Mouse (Mus musculus) kidney, embryonic 14.5 days (tissue): ENCODE data around the gene Tfap2e. TPM values are rescaled to one million over a fixed set of nuclear protein-coding genes. Genes with fewer than 3 reads are reported as not detected.

Experiments used
- ATAC-seq: fragments of 200-750 bp; cut with Nextera tagmentation; 2 replicates; pipeline ENCODE4 v1.8.0; 2017; ENCODE audit warnings: moderate number of reproducible peaks, mild to moderate bottlenecking, moderate TSS enrichment, moderate library complexity; ENCODE audit not compliant: low FRiP score, low TSS enrichment
- H3K27ac ChIP-seq: fragments of 300-500 bp; sonication (generic); 2 replicates; pipeline ENCODE4 v1.5.1; 2014; ENCODE audit warnings: low read depth, mild to moderate bottlenecking, low read length, moderate library complexity, mixed read lengths
- H3K27me3 ChIP-seq: fragments of 300-500 bp; sonication (generic); 2 replicates; pipeline ENCODE4 v1.6.1; 2014; ENCODE audit warnings: mild to moderate bottlenecking, low read length; ENCODE audit not compliant: control insufficient read depth, insufficient read depth
- H3K36me3 ChIP-seq: fragments of 300-500 bp; sonication (generic); 2 replicates; pipeline ENCODE4 v1.6.1; 2014; ENCODE audit warnings: low read length, mixed read lengths; ENCODE audit not compliant: control insufficient read depth, insufficient read depth
- H3K4me1 ChIP-seq: fragments of 300-500 bp; sonication (generic); 2 replicates; pipeline ENCODE4 v1.6.1; 2014; ENCODE audit warnings: low read length, mixed read lengths; ENCODE audit not compliant: control insufficient read depth, insufficient read depth
- H3K4me2 ChIP-seq: fragments of 300-500 bp; sonication (generic); replicated peaks from 2 replicates; pipeline ENCODE4 v1.6.1; 2014; ENCODE audit warnings: low read depth, mild to moderate bottlenecking, low read length
- H3K4me3 ChIP-seq: fragments of 300-500 bp; sonication (generic); 2 replicates; pipeline ENCODE4 v1.5.1; 2014; ENCODE audit warnings: mild to moderate bottlenecking, low read length
- H3K9ac ChIP-seq: fragments of 300-500 bp; sonication (generic); 2 replicates; pipeline ENCODE4 v1.6.1; 2014; ENCODE audit warnings: low read depth, mild to moderate bottlenecking, low read length, moderate library complexity
- H3K9me3 ChIP-seq: fragments of 300-500 bp; sonication (generic); 2 replicates; pipeline ENCODE4 v1.6.1; 2016; ENCODE audit warnings: low read length; ENCODE audit not compliant: control insufficient read depth
- WGBS: fragments of 180-500 bp; shearing (Covaris S2); extraction: QIAGEN DNeasy Blood & Tissue Kit; methylation state at CpG from one replicate; pipeline ENCODE4 v1.1.7; 2014; 5-methylcytosine and 5-hydroxymethylcytosine counted together
- polyA plus RNA-seq: library from polyadenylated mRNA; unstranded; fragments of >200 nt; fragmentation: Nextera tagmentation; extraction: Ambion mirVana; gene quantifications from 2 replicates; pipeline ENCODE4 v1.2.1, GENCODE M21; 2014

Tfap2e gene
- polyA plus RNA-seq, 1 experiment from 2014 or later = not detected

- Histone ChIP-seq H3K4me3 (no peak overlapping the region), H3K9me3 (no peaks in the 10 kb centered on the region), H3K27ac (no peak overlapping the region), H3K36me3 (peaks cover 60% of the 10 kb centered on the region), H3K27me3 (0 out of 2 replicates have a peak, but pooled peaks cover 5% of the 10 kb centered on the region), H3K4me2 (no peak overlapping the region), H3K9ac (no peak overlapping the region), H3K4me1 (no peaks in the 10 kb centered on the region)
- no peak for ATAC-seq
- WGBS = 84% methylated on average over 10 of the region's 10 CpGs
These were observed 10.3 kb upstream of the Tfap2e start for GRCm38 (mm10) chr4:126746194-126746840.

DNA sequence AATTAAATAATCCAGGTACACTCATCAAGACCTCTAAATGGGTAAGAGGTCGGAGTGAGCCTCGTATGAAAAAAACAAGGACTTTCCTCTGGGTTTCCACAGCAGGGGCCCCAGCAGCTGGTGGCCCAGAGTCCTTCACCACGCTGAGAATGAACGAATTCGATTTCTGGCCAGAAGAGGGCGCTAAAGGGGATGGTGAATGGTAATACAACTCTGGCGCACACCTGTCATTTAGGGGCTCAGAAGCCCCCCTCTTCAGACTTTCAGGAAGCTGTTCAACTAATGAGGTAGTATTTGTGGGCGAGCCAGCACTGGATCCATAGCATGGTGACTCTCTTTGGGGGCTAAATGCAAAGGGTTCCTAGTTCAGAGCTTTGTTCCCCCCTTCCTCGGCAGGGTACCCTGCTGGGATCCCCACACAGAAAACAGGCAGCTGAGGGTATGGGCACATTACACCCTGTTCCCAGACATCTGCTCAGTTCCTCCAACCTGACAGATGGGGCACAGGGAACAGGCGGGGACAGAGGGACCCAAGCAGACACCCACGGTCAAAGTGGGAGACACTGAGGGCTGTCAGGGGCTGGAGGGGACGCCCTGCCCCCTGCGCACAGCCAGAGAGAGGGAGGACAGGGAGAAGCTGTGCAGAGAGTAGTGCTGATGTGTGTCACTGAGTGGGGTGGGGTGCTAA, 9.6 kb upstream of the Tfap2e start:
- Histone ChIP-seq H3K36me3 (peaks cover 60% of the 10 kb centered on the region), H3K27me3 (0 out of 2 replicates have a peak, but pooled peaks cover 5% of the 10 kb centered on the region), H3K4me1 (no peaks in the 10 kb centered on the region), H3K9ac (no peak overlapping the region), H3K9me3 (no peaks in the 10 kb centered on the region), H3K4me3 (no peak overlapping the region), H3K4me2 (no peak overlapping the region), H3K27ac (no peak overlapping the region)
- no peak for ATAC-seq
- 44% methylated on average over 13 of the region's 13 CpGs for WGBS

GRCm38 (mm10) chr4:126744831-126745230, 8.8 kb upstream of the Tfap2e start:
- H3K9ac ChIP-seq = no peak overlapping the region
- 89% methylated on average over 14 of the region's 14 CpGs for WGBS
- H3K4me1 ChIP-seq = no peaks in the 10 kb centered on the region
- no peak for ATAC-seq
- peaks cover 54% of the 10 kb centered on the region for H3K36me3 ChIP-seq
- H3K27ac ChIP-seq = no peak overlapping the region
- H3K9me3 ChIP-seq = no peaks in the 10 kb centered on the region
- no peak overlapping the region for H3K4me2 ChIP-seq
- H3K4me3 ChIP-seq = no peak overlapping the region
- H3K27me3 ChIP-seq = 0 out of 2 replicates have a peak, but pooled peaks cover 5% of the 10 kb centered on the region

DNA sequence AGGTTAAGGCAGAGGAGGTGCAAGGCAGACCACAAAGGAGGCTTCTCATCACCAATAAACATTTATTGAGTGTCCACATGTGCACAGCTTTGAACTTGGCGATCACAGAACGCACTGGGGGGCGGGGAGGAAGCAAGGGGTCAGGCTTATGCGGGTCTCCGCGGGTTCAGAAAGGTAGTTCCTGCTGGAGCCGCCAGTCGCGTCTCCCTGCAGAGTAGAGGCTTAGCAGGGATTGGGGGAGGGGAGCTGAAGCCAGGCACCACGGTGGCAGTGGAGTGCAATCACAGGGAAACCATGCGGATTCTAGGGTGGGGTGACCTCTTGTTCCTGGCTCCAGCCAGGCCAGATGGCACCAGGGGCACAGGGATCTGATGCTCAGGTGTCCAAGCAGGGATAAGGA, 7.7 kb upstream of the Tfap2e start:
- no peak for ATAC-seq

DNA sequence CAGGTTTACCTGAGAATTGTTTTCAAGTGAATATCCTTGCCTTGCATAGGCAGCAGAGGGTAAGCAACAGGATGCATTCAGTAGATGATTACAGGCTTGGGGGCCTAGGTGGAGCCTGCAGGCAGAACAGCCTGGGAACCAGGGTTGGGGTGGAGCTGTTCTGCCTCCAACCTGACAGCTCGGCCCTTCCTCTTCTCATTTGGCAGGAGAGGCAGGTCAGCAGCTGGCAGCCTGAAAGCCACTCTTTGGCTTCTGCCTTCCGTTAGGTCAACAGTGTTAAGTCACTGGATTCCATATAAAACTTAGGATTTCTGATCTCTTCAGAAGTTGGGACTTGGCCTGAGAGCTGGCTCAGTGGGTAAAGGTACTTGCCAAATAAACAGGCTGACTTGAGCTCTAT, 6.9 kb upstream of the Tfap2e start:
- H3K9ac ChIP-seq = no peak overlapping the region
- no peaks in the 10 kb centered on the region for H3K9me3 ChIP-seq
- no peak overlapping the region for H3K4me2 ChIP-seq
- 47% methylated on average over 2 of the region's 2 CpGs for WGBS
- peaks cover 19% of the 10 kb centered on the region for H3K27me3 ChIP-seq
- H3K36me3 ChIP-seq = peaks cover 37% of the 10 kb centered on the region
- ATAC-seq = no peak
- no peak overlapping the region for H3K27ac ChIP-seq
- H3K4me1 ChIP-seq = no peaks in the 10 kb centered on the region
- no peak overlapping the region for H3K4me3 ChIP-seq

More for the DNA sequence above, 7.7 kb upstream of the Tfap2e start:
- no peaks in the 10 kb centered on the region for H3K4me1 ChIP-seq
- no peak overlapping the region for H3K27ac ChIP-seq
- H3K4me3 ChIP-seq = no peak overlapping the region
- peaks cover 13% of the 10 kb centered on the region; the same call in 1 of the 2 replicates for H3K27me3 ChIP-seq
- no peak overlapping the region for H3K9ac ChIP-seq
- WGBS = 16% methylated on average over 11 of the region's 11 CpGs
- H3K36me3 ChIP-seq = peaks cover 44% of the 10 kb centered on the region
- H3K4me2 ChIP-seq = no peak overlapping the region
- no peaks in the 10 kb centered on the region for H3K9me3 ChIP-seq

- 0 out of 2 replicates have a peak overlapping the region, but pooled peaks have one; percentile 28 for H3K9ac ChIP-seq
- H3K27ac ChIP-seq = no peak overlapping the region
- peaks cover 34% of the 10 kb centered on the region for H3K27me3 ChIP-seq
- H3K4me2 ChIP-seq = no peak overlapping the region
- no peaks in the 10 kb centered on the region for H3K9me3 ChIP-seq
- WGBS = 5% methylated on average over 12 of the region's 12 CpGs
- no peaks in the 10 kb centered on the region for H3K4me1 ChIP-seq
- peaks cover 25% of the 10 kb centered on the region for H3K36me3 ChIP-seq
- peak; percentile 78; the same call in 1 of the 2 replicates for ATAC-seq
- no peak overlapping the region for H3K4me3 ChIP-seq
These were observed 5.4 kb upstream of the Tfap2e start for GRCm38 (mm10) chr4:126741448-126741847.

DNA sequence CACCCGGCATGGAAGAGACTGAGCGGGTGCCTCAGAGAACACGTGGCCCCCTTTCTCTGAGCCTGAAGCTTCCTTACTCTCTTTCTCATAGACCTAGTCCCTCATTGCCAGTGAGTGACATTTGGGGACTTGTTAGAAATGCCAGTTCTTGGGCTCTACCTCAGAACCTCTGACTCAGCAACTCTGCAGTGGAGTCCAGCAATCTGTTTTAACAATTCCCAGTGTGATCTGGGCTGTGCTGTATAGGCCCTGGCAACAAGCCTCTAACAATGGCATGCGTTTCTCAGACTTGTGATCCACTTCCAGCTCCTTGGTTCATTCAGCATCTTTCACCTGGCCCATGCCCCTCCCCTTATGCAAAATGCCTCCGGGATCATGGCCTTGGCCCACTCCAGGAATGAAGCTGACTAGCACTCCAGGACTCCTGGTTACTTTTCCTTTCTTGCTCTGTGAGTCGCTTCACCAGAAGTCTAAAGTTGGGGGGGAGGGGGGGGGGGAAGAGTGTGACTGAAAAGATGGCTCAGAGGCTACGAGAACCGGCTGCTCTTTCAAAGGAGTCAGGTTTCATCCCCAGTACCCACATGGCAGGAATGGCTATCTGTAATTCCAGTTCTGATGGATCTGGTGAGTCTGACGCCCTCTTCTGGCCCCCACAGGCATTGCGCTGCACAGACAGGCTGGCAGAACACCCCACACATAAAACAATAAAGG, 4.1 kb upstream of the Tfap2e start:
- Histone ChIP-seq H3K4me1 (no peaks in the 10 kb centered on the region), H3K9me3 (no peaks in the 10 kb centered on the region), H3K9ac (no peak overlapping the region), H3K4me3 (no peak overlapping the region), H3K36me3 (peaks cover 12% of the 10 kb centered on the region), H3K27ac (no peak overlapping the region), H3K4me2 (no peak overlapping the region), H3K27me3 (peaks cover 47% of the 10 kb centered on the region)
- ATAC-seq = no peak
- WGBS = 21% methylated on average over 10 of the region's 10 CpGs

DNA sequence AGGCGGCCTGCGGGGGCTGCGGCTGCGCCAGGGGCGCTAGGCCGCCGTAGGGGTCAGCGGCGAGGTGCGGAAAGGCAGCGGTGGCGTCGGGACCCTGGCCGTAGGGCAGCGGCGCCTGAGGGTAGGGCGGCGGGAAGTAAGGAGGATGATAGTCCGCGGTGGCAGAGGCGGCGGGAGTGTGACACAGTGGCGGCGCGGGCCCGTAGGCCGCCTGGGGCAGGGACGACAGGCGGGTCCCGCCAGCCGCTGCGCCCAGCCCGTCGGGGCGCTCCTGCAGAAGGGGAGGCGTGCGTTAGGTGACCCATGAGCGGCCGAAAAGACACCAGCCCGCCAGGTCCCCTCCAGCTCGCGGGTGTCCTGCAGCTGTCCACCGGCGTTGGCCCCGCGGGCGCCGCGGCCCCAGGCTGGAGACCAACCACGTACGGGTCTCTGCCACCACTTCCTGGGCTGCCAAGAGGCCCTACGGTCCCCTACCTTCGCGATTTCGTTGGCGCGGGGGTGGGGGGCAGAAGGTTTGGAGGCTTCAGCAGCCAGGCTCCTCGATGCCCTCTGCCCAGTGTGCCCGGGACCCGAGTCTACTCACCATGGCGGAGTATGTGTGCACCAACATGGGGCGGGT, 549 bp downstream of the Tfap2e start:
- 1% methylated on average over 58 of the region's 62 CpGs for WGBS
- H3K4me2 ChIP-seq = peak overlapping the region; percentile 10
- peaks cover 88% of the 10 kb centered on the region for H3K27me3 ChIP-seq
- peak overlapping the region; percentile 23 for H3K9ac ChIP-seq
- H3K9me3 ChIP-seq = no peaks in the 10 kb centered on the region
- peak overlapping the region; percentile 30 for H3K4me3 ChIP-seq
- no peaks in the 10 kb centered on the region for H3K36me3 ChIP-seq
- H3K4me1 ChIP-seq = no peaks in the 10 kb centered on the region; the same call in 1 of the 2 replicates
- H3K27ac ChIP-seq = no peak overlapping the region
- ATAC-seq = no peak
